In the genomic region with DNA sequence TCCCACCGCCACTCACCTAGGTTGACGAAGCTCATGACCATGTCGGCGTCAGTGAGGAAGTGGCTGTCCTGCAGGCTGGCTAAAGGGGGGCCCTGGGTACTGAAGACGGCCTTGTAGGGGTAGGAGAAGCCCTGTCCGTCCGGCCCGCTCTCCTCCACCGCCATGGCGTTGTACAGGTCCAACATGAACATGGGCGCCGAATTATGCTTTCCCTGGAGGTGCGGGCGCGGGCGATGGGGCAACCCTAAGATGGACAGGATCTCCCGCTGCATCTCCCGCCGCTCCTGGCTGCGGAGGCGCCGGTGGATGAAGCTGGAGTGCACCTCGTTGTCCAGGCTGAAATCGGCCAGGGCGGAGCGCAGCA, we compare ENCODE assay signal across 8 mouse cellular contexts. TPM values are rescaled to one million over a fixed set of nuclear protein-coding genes. Genes with fewer than 3 reads are reported as not detected.
A peak's percentile ranks its signal among the peaks of the same experiment; 100 is the strongest.
DNase-seq lines count a peak whose midpoint lies in the region; ATAC-seq lines count a peak whose summit lies in the region.

No protein-coding gene starts in this region.

- peaks cover 92% of the 10 kb centered on the region for H3K27me3 ChIP-seq in heart, embryonic 13.5 days (replicated peaks)
- peaks cover 83% of the 10 kb centered on the region for H3K27me3 ChIP-seq in hindbrain, embryonic 11.5 days (ENCODE audit: control insufficient read depth, insufficient read depth, low read length)

- ATAC-seq in heart, embryonic 13.5 days (ENCODE audit: extremely low read depth, insufficient number of reproducible peaks, low FRiP score, low TSS enrichment): no peak; the same call in 1 of the 2 replicates
- peak; percentile 14; the same call in 1 of the 2 replicates for ATAC-seq in common myeloid progenitor, adult 5-6 weeks (replicated peaks; ENCODE audit: low read depth, poor library complexity, severe bottlenecking)
- ATAC-seq in hindbrain, embryonic 11.5 days (ENCODE audit: low FRiP score): 0 out of 2 replicates have a peak, but pooled peaks have one; percentile 0
- ATAC-seq in megakaryocyte-erythroid progenitor cell, adult 5-6 weeks (replicated peaks; ENCODE audit: low FRiP score, low TSS enrichment, poor library complexity, severe bottlenecking): 0 out of 2 replicates have a peak, but pooled peaks have one; percentile 5
- no peak for ATAC-seq in CD4-positive, CD25-positive, alpha-beta regulatory T cell, adult 4 months

- H3K27ac ChIP-seq in heart, embryonic 13.5 days (replicated peaks): peak overlapping the region; percentile 93
- H3K27ac ChIP-seq in hindbrain, embryonic 11.5 days (ENCODE audit: low read depth, low read length): no peak overlapping the region

- peak overlapping the region; percentile 92 for H3K9ac ChIP-seq in heart, embryonic 13.5 days
- H3K9ac ChIP-seq in hindbrain, embryonic 11.5 days (ENCODE audit: low read depth, low read length): peak overlapping the region; percentile 49

- no peak for DNase-seq in heart, adult 18-20 months
- no peak for DNase-seq in hindbrain, embryonic 11.5 days (ENCODE audit: low spot score)
- DNase-seq in yolk sac, embryonic 10.5 days (ENCODE audit: low spot score): no peak
- DNase-seq in gastrocnemius, adult 8-10 months (ENCODE audit: low spot score in 2 of 2): no peak

- under 1% methylated on average over 26 of the region's 26 CpGs for WGBS in heart, embryonic 13.5 days
- 1% methylated on average over 26 of the region's 26 CpGs for WGBS in hindbrain, embryonic 11.5 days

- peak overlapping the region; percentile 92 for H3K4me2 ChIP-seq in heart, embryonic 13.5 days
- peak overlapping the region; percentile 87 for H3K4me2 ChIP-seq in hindbrain, embryonic 11.5 days (replicated peaks; ENCODE audit: low read depth, low read length)

- H3K4me3 ChIP-seq in heart, embryonic 13.5 days: peak overlapping the region; percentile 79
- peak overlapping the region; percentile 44 for H3K4me3 ChIP-seq in hindbrain, embryonic 11.5 days (ENCODE audit: low read depth, low read length)

- H3K9me3 ChIP-seq in heart, embryonic 13.5 days: no peaks in the 10 kb centered on the region
- H3K9me3 ChIP-seq in hindbrain, embryonic 11.5 days (ENCODE audit: control insufficient read depth, low read length): no peaks in the 10 kb centered on the region

- peaks cover 45% of the 10 kb centered on the region for H3K4me1 ChIP-seq in heart, embryonic 13.5 days
- peaks cover 28% of the 10 kb centered on the region for H3K4me1 ChIP-seq in hindbrain, embryonic 11.5 days (replicated peaks; ENCODE audit: control insufficient read depth, insufficient read depth, low read length)

- no peaks in the 10 kb centered on the region for H3K36me3 ChIP-seq in heart, embryonic 13.5 days
- no peaks in the 10 kb centered on the region for H3K36me3 ChIP-seq in hindbrain, embryonic 11.5 days (ENCODE audit: control insufficient read depth, insufficient read depth, low read length)

RNA-seq across cellular contexts. Expression of gene Bmp7, which starts 0.5 kb away (rescaled TPM):
- 40.3 and 46.5 TPM in 2 replicates for polyA plus RNA-seq in heart, embryonic 13.5 days (2015; fragmentation: Nextera tagmentation; extraction: Ambion mirVana)
- total RNA-seq in heart, adult 18-20 months (2021): 1 to 10 TPM; 1.1 to 1.3 TPM
- total RNA-seq in common myeloid progenitor, adult 5-6 weeks (2017): 0.10 TPM in 1 of 2 replicates, not detected in the other
- polyA plus RNA-seq in hindbrain, embryonic 11.5 days (2014; fragmentation: Nextera tagmentation; extraction: Ambion mirVana): 16.6 and 17.9 TPM in 2 replicates
- total RNA-seq in megakaryocyte-erythroid progenitor cell, adult 5-6 weeks (2014; fragmentation: Nextera tagmentation): not detected in 2 replicates
- not detected in 2 replicates for total RNA-seq in megakaryocyte-erythroid progenitor cell, adult 5-6 weeks (2017)
- polyA plus RNA-seq in CD4-positive, CD25-positive, alpha-beta regulatory T cell, adult 4 months (2017; shearing (Covaris generic)): 10 to 100 TPM; 11.6 to 18.9 TPM
- total RNA-seq in gastrocnemius, adult 8-10 months (2022): 1 to 10 TPM in 1 of 4 experiments, under 1 TPM in 3; 0.10 to 1.4 (median 0.25) TPM

RNA-seq across cellular contexts. Expression of gene Spo11, which starts 37.9 kb away (rescaled TPM):
- 0.11 and 0.23 TPM in 2 replicates for polyA plus RNA-seq in heart, embryonic 13.5 days (2015; fragmentation: Nextera tagmentation; extraction: Ambion mirVana)
- not detected for total RNA-seq in heart, adult 18-20 months (2021)
- total RNA-seq in common myeloid progenitor, adult 5-6 weeks (2017): 0.05 TPM in 1 of 2 replicates, not detected in the other
- 0.71 and 0.74 TPM in 2 replicates for polyA plus RNA-seq in hindbrain, embryonic 11.5 days (2014; fragmentation: Nextera tagmentation; extraction: Ambion mirVana)
- 2.1 and 2.6 TPM in 2 replicates for total RNA-seq in megakaryocyte-erythroid progenitor cell, adult 5-6 weeks (2014; fragmentation: Nextera tagmentation)
- 0.53 TPM in 1 of 2 replicates, not detected in the other for total RNA-seq in megakaryocyte-erythroid progenitor cell, adult 5-6 weeks (2017)
- polyA plus RNA-seq in CD4-positive, CD25-positive, alpha-beta regulatory T cell, adult 4 months (2017; shearing (Covaris generic)): 1 to 10 TPM; 3.3 to 3.8 TPM
- total RNA-seq in gastrocnemius, adult 8-10 months (2022): not detected

Comparison
In these comparisons a context has a peak if more than half of its experiments do, and no peak if none do; other contexts are left out.
1. ATAC-seq: peak in common myeloid progenitor, adult 5-6 weeks (single experiment), hindbrain, embryonic 11.5 days (single experiment) and megakaryocyte-erythroid progenitor cell, adult 5-6 weeks (single experiment); none in heart, embryonic 13.5 days (single experiment) and CD4-positive, CD25-positive, alpha-beta regulatory T cell, adult 4 months (single experiment).